Mouse (Mus musculus) activated CD4-positive, CD25-positive, alpha-beta regulatory T cell (primary cell): Measurements from ENCODE around the gene B020004J07Rik. TPM values are rescaled to one million over a fixed set of nuclear protein-coding genes. Genes with fewer than 3 reads are reported as not detected.

Source experiments
- polyA plus RNA-seq, 2 experiments: library from polyadenylated mRNA; unstranded; fragments of 100-300 nt; shearing (Covaris generic); gene quantifications; one replicate each; pipeline ENCODE4 v1.2.1; 2017

The B020004J07Rik gene
- not detected for polyA plus RNA-seq

DNA sequence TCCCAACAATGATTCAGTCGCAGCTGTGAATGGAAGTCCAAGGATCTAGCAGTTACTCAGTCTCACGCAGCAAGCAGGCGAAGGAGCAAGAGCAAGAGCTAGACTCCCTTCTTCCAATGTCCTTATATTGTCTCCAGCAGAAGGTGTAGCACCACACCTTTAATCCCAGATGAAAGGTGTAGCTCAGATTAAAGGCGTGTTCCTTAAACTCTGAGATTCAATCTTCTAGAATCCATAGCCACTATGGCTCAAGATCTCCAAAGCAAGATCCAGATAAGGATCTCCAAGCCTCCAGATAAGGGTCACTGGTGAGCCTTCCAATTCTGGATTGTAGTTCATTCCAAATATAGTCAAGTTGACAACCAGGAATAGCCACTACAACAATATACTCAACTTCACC lies at the start of gene B020004J07Rik:
Gene B020004J07Rik, minus strand, starts transcription at position 101 of the 400 bp plus-strand sequence.

Other genes with a start within 250 kb of the B020004J07Rik start
- gene Leprot, start 196.3 kb downstream of the B020004J07Rik start, polyA plus RNA-seq, result 100 to 1,000 TPM in 1 of 2 experiments, 10 to 100 TPM in 1; 84.8 to 110 TPM
- gene Lepr, start 126.6 kb downstream of the B020004J07Rik start, polyA plus RNA-seq, result 1 to 10 TPM in 1 of 2 experiments, under 1 TPM in 1; 0.14 to 1.0 TPM
- gene C130073F10Rik, start 49.8 kb upstream of the B020004J07Rik start, polyA plus RNA-seq, result not detected
- gene Gm12800, start 65.1 kb upstream of the B020004J07Rik start, polyA plus RNA-seq, result under 1 TPM in 1 of 2 experiments, not detected in 1; 0.23 TPM
- gene Gm12794, start 96.4 kb upstream of the B020004J07Rik start, polyA plus RNA-seq, result not detected
- gene Gm12790, start 137.0 kb upstream of the B020004J07Rik start, polyA plus RNA-seq, result not detected
- gene Gm12789, start 142.6 kb upstream of the B020004J07Rik start, polyA plus RNA-seq, result not detected
- 10 to 100 TPM; 59.4 to 72.5 TPM for gene Pde4b, start 243.5 kb upstream of the B020004J07Rik start, polyA plus RNA-seq